Mouse (Mus musculus) R1 (cell line): Measurements from ENCODE around the gene Atp6v0d1.
"Not testable (repeated sequence)": the region's sequence is repeated elsewhere in the genome, so short reads cannot be mapped to it uniquely, and the experiment has no call there.

Source experiments
- DNase-seq: peaks from one replicate; pipeline ENCODE4 v3.0.0-alpha.2; 2018; ENCODE audit warnings: low read depth, low spot score

The Atp6v0d1 gene

DNA sequence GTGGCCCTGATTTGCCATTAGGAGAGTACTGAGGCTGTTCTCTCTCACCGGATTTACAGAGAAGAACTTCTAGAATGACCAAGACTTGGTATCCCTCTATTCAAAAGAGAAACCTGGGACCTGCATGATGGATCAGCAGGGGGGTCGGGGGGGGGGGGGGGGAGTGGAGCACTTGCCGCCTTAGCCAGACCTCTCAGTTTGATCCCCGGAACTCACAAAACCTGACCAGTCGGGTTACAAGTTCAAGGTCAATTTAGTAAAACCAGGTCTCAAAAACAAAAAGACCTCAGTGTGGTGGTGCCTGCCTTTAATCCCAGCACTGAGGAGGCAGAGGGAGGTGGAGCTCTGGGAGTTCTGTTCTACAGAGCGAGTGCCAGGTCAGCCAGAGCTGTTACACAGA is 8.9 kb upstream of the Atp6v0d1 start:
- peak; percentile 95 for DNase-seq

DNA sequence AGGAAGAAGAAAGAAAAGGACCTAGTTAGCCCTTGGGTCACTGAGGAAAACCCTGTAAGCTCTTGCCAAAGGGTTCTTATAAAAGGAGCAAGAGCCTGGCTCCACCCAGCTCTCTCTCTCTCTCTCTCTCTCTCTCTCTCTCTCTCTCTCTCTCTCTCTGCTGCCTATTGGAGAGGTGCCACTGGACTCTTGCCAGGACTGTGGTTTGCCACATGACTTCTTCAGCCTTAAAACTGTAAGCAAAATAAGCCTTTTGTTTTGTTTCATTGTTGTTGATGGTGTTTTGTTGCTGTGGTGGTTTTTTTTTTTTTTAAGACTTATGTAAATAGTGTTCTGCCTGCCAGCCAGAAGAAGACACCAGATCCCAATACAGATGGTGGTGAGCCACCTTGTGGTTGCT is 7.6 kb upstream of the Atp6v0d1 start:
- DNase-seq: no peak

DNA sequence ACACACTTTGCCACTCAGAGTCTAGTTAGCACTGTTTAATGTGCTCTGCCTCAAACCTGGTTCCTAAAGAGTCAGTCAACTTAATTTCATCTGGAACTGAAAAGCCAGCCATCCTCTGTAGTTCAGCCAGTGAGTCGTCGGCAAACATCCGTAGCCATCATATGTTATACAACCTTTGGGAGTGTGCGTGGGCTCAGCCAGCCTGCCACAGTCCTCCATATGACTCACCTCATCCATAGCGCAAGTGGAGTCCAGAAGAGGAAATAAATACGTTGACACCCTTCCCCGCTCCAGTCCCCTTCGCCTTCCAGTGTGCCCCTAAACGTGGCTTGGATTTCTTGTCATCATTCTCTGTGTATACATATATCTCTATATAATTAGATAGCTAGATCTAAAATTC is 6.0 kb upstream of the Atp6v0d1 start:
- no peak for DNase-seq

DNA sequence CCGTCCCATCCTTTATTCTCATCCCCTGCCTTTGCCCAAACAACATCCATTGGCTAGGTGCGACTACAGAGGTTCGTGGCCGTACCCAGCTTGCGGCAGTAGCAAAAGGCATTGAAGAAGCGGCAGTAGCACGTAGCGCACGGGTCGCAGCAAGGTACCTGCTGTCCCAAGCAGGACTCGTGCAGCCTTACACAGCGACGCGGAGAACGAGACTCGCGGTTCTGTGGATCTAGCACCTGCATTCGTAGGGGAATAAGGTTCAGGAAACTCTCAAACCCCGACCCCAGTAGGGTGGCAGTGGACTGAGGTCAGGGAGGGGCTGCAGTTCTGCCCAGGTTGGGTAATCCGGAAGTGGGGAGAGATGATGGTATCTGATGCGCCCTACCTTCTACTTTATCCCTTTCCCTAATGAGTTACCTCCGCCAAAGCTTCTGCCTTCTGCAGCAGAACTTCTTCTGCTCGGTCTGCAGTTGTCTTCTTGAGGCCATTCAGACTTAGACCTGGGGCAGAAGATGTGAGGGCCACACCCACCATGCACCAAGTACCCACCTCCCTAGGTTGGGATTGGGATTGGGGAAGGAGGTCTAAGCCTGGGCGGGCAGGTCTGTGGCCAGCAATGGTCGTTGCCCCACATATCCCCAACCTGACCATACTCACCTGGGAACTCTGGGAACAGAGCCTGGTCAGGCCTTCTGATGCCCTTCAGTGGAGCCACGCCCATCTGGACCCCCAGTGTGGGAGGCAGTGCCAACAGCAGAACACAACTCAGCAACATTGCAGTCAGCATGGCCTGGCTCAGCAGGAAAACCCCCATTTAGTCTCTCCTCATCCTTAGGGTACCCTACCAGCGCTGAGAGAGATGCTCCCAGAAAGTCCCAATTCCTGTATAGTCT is 1.1 kb upstream of the Atp6v0d1 start:
- peak; percentile 50 for DNase-seq

DNA sequence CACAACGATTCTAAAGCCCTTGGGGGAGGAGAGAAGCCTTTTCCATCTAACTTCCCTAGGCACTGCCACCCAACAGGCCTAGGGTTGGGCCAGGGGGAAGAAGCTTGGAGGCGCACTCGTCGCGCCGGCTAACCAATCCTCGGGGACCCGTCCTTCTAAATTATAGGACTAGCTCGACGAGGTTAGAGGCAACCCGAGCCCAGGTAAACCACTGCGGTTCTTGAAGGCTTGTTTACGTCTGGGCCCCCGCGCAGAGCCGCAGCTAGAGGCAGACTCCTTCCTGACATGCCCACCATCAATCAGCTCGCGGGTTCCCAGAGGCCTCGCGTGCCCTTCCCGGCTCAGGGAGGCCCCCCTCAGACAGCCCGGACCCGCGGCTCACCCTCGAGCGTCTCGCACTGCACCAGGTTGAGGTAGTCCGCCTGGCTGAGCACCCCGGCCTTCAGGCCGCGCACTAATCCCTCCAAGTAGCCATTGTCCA is 406 bp downstream of the Atp6v0d1 start:
- DNase-seq: no peak

DNA sequence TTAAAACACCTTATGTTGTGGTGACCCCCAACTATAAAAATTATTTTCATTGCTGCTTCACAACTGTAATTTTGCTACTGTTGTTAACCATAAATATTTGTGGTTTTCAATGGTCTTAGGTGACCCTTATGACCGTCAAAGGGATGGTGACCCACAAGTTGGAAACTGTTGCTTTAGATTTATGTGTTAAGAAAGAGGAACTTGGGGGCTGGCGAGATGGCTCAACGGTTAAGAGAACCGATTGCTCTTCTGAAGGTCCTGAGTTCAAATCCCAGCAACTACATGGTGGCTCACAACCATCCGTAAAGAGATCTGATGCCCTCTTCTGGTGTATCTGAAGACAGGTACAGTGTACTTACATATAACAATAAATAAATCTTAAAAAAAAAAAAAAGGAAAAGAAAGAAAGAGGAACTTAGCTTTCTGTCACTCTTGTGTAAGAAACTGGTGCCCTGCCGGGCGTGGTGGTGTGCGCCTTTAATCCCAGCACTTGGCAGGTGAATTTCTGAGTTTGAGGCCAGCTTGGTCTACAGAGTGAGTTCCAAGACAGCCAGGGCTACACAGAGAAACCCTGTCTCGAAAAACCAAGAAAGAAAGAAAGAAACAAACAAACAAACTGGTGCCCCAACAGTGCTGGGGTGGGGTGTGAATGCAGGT is 1.1 kb downstream of the Atp6v0d1 start:
- not testable (repeated sequence) for DNase-seq

DNA sequence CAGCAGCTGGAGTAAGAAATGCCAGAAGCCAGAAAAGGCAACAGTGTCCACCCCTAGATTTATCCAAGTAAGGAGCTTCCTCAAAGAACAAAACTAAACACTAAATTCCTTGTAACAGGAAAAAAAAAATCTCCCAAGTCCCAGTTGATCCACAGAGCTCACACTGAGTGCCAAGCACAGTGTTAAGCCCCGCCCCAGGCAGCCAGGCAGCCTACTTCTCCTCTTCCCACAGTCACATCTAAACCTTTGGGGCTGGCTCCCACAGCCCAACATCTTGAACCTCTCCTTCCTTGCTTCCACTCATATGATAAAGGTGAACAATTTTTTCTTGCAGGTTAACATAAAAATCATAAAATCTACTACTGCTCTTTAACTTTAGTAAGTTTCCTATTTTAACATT is 2.0 kb downstream of the Atp6v0d1 start:
- DNase-seq: no peak

DNA sequence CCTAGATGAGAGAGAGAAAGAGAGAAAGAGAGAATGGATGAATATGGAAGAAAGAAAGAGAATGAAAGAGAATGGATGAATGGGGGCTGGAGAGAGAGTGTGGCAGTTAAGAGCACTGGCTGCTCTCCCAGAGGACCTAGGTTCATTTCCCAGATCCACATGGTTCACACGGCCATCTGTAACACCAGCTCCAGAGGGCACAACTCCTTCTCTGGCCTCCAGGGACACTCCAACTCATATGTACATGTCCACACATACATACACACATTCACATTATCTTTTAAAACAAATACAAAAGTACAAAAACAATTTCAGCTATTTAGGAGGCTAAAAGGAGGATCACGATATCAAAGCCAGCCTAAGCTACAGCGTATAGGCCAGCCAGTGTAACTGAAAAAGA is 3.0 kb downstream of the Atp6v0d1 start:
- DNase-seq: no peak

DNA sequence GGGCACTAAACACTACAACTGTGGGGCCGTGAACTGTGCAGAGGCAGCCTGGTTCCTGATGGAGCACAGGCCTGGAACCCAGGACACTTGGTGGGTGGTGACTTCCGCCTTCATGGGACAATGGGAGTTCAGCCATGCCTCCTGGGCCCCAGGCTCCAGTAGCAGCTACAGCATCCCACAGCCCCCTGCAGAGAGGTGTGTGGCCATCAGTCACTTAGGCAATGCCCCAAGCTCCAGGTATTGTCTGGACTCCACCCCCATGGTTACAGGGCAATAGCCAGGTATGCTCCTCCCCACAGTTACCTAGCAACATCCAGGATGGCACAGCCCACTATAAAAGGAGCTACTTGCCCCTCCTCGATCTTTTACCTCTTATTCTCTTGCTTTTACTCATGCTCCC is 10.6 kb downstream of the Atp6v0d1 start:
- peak; percentile 77 for DNase-seq

DNA sequence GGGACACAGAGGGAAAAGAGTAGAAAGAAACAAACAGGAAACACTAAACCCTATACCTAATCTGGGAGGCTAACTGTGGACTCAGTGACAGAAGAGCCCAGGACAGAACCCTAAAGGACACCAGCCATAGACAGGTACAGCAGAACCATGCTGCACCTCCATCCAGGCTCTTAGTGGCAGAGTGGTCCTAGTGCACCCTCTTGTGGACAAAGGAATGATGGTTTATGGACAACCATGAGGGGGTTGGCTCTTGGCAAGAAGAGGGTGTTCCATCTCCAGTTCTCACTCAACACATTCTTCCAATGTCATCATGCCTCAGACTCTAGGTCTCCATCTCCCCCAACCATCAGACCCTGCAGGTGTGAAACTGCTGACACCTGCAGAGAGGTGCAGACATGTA is 11.8 kb downstream of the Atp6v0d1 start:
- DNase-seq: peak; percentile 73

DNA sequence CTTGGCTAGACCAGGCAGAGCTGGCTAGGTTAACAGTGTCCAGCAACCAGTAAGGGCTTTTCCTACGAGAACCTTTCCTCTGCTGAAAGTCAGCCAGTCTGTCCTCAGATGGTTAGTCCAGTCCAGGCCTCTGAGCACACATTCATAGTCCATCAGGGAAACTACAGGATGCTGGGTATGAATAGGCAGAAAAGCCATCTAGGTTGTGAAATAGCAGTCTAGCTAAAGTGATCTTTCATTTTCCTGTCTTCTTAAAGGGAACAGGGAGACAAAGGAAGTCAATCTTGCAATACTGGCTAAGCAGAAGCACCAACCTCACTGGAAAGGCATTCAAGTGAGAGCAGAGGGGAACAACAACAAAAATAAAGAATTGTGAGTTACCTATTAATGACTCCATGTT is 13.0 kb downstream of the Atp6v0d1 start:
- DNase-seq: no peak

DNA sequence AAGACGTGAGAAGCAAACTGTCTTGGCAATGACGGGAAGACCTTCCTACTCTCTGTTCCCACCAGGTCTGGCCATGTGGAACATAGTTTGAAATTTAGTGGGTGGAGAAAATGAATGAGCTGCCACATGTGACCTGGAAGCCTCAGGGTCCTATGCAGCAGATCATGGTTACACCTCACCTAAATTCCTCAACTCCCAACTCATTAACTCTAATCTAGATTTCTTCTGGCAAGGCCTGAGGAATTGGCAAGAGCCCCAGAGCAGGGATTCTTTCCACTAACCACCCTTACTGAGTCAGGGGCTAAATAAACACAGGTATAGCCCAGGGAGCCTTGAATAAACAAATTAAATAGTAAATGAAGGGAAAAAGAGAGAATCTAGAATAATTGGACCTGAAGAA is 13.8 kb downstream of the Atp6v0d1 start:
- no peak for DNase-seq

DNA sequence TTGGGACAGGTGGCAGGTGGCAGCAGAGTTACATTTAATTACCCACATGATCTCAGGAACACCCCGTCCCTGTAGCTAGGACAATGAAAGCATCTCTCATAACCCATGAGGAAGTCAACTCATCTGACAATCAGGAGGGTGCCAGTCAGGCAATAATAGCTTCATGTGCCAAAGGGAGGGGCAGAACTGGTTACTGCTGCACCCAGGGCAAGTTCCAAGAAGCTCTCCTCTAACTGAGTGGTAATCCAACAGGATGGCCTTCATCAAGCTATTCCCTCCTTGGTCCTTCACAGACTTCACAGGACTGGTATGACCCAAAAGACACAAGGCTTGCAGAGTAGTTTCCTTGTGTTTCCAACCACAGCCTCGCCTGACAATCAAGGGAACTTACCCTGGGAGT is 15.8 kb downstream of the Atp6v0d1 start:
- no peak for DNase-seq

DNA sequence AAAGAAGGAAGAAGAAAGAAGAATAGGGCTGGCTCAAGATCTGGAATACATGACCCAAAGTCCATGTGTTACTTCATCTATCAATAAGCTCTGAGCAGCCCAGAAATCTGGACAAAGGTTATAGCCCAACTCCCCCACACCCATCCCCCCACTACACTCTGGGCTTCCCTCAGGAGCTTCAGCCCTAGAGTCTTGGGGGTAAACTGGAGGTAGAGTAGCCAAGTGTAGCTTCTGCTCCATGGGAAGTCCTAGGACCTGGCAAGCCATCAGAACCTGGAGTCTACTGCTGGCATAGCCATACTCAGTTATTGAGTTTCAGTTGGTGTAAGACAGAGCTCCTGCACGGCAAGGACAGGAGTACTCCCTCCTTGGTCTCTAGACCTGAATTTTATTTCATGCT is 16.3 kb downstream of the Atp6v0d1 start:
- no peak for DNase-seq

DNA sequence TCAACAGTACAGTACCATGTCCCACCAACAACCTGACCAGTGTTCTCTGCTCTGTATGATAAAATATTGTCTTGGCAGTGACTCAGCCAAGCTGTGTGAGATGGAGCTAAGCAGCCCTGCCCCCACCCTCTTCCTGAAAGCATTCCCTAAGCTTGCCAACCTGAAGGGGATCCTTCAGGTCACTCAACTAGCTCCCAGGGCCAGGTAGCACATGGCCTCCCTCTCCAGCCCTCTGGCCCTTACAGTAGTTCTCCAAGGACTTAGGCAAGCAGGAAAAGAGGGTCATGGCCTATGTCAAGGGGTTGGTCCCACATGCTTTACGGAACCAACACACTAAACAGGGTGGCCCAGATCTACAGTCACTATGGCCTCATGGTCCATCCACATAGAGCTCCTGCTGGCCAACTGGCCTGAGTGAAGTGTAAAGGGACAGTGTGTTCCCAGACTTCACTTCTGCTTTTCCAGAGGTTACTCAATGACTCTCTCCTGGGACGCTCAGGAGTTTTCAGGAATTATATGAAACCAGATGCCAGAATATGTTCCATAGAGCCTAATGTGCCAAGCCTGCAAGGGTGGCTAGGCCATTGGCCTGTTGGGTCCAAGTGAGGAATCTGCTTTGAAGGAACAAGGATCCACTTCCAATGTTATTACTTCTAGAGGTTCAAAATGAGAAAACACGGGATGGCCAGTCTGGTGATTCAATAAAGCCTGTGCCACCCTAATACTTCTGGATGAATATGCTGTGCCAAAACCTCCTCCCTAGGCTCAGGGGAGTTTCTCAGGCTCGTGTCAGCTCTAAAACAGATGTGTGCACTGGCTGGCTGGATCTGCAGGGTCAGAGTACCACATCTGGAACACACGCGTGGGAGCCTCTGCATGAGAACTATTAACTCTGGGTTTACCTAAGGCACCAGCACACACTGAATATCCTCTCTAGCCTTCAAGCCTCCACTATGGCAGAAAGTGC is 19.2 kb downstream of the Atp6v0d1 start:
- no peak for DNase-seq

DNA sequence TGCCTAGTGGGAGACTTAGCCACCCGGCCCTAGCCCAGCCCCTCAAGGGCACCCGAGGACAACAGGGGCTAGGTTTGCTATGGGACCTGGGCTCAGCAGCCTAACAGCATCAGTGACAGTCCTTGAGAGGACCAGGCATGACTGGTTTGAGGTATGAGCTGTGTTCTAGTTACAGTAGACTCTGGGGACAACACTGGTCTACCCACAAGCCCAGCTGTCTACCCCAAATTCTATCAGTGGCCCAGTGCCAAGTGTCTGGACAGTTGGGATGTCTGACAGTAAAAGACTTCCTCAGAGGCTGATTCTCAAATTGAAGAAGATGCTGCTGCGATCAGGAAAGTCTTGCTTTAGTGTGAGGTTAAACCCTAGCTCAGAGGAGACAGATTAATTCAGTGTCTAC is 20.6 kb downstream of the Atp6v0d1 start:
- DNase-seq: no peak

DNA sequence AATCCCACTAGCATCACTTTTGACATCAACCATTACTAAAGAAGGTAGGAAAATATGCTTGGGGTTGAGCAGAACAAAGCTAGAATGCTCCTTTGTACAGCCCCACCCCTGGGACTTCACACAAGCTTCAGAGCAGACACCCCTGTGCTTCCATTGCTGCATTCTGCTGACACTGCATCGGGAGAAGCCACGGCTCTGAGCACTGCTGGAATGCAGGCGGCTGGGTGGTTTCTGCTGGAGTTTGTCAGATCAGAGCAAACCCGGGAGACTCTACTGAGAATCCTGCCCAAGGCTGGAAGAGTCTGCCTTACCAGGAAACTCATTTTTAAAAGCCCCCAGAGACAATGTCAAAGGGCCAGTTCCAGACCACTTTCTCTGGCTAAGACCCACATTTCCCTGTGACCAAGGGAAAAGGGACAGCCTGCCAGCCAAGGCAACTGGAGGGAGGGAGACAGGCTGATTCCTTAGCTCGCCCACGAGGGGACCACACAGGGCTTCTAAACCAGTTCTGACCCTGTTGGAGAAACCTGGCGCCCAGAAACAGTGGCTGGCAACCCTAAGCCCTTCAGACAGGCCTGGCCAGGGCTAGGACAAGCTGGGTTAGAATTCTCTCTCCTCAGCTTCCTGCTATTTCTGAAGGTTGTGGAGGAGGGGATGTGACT is 21.2 kb downstream of the Atp6v0d1 start:
- DNase-seq: no peak

DNA sequence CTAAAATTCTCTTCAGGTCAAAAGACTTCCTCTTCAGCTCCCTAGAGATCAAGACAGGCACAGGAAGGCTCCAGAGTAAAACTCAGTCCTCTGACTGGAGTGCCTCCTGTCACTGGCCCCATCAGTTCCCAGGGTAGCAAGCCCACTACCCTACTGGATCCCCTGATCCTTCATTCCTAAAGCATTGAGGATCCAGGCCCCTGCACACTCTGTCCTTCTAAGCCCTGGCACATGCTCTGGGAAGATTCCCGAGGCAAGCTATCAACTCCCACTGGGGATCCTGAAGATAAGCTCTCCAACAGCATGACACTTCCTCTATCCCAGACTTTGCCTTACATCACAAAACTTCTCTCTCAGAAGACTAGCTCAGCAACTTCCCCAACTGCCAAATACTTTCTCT is 22.1 kb downstream of the Atp6v0d1 start:
- DNase-seq: no peak

DNA sequence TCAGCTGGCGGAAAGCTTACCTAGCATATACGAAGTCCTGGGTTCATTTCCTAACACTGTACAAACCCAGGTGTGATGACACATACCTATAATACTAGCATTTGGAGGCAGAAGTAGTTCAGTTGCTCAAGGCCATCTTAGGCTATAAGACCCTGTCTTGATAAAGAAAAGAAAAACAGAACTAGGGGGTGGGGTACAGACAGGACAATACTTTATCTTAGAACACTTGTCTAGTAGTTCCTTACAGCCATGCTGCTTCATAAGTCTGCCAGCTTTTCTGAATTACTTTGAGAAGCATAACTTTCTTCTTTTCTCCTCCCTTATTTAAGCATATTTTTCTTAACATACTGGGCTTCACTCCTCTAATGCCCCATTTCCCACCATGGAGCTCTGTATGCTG is 23.0 kb downstream of the Atp6v0d1 start:
- DNase-seq: no peak

DNA sequence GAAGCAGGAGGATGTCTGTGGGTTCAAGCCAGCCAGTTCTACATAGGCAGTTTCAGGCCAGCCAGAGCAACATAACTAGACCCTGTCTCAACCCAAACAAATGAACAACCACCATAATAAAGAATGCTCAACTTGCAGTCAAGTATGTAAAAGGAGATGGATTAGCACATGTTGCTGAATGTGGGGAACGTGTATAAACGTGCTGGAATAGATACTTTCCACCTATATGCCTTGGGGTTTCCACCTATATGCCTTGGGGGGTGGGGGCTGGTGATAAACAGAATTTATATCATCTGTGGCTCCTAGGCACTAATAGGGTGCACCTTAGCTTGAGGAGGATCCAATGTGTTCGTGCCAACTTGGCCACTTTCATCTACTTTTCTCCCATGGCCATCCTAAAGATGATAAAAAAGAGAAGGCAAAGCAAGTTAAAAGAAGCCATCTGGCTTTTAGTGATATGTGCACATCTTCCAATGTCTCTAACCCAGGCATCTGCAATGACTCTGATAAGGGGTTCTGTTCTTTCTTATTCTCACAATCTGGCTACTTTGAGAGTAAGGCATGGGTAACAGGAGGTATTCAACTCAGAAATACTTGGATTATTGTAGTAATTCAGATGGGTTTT is 23.7 kb downstream of the Atp6v0d1 start:
- DNase-seq: no peak

DNA sequence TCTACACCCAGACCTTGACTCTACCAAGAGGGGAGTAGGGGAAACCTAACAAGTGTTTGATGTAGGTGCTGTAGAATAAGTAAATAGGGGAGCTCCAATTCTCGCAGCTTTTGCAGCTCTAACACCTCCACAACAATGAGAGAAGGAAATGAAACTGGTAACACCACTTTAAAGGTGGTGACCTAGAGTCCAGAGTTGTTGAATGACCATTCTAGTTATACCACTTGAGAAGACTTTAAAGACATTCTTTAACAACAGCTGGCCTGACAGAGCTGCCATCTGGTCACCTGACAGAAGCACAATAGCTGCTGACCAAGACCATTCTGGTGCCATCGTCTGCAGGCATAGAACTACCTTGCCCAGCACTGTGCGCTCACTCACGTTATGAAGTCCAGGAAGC is 26.9 kb downstream of the Atp6v0d1 start:
- no peak for DNase-seq
